Mouse (Mus musculus): ENCODE data around the gene 2310022A10Rik. TPM values are rescaled to one million over a fixed set of nuclear protein-coding genes. Genes with fewer than 3 reads are reported as not detected.

2310022A10Rik gene
- total and polyA plus RNA-seq, 2 experiments from 2014 or later: 8.7 to 28.1 TPM

DNA sequence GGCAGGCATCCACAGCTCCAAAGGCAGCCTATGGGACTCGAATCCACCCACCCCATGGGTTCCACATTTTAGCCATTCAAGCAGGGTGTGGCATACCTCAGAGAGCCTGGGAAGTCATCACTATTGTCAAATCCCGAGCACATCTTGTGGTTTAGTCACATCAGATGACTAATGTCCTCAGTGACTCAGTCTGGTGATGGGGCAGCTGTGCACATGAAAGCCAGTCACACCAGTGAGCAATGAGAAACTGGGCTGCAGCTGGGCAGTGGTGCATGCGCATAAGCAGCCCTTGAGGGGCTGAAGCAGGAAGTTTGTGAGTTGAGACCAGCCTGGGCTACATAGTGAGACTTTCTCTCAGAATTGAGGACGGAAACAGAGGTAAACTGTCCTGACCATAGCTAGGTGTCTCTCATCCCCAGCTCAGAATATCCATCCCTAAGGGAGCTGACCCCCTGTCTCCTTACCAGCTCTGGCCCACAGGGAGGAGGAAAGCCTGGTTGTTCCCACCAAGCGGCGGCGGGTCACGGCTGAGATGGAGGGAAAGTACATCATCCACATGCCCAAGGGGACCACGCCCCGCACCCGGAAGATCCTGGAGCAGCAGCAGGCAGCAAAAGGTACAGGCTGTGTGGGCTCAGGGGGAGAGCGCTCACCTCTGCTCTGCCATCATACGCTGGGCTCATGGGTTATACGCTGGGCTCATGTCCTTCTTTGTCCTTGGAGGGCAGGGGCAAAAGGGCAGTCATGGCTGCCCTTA lies 21.3 kb downstream of the 2310022A10Rik start:
- H3K27me3 ChIP-seq (ENCODE audit: insufficient read depth, low read length): no peaks in the 10 kb centered on the region
- H3K4me3 ChIP-seq (ENCODE audit: low read depth, low read length): no peak overlapping the region
- WGBS: 90% methylated on average over 14 of the region's 14 CpGs
- no peak overlapping the region for H3K9ac ChIP-seq
- H3K9me3 ChIP-seq (ENCODE audit: low read length): no peaks in the 10 kb centered on the region
- H3K4me1 ChIP-seq (ENCODE audit: insufficient read depth): no peaks in the 10 kb centered on the region
- no peak overlapping the region for H3K4me2 ChIP-seq (ENCODE audit: low read depth)
- TF ChIP-seq CTCF (IDR thresholded peaks at IDR 0.05; ENCODE audit: low read depth): no peak
- H3K27ac ChIP-seq (ENCODE audit: low read depth, low read length): no peak overlapping the region
- ATAC-seq (no peak), DNase-seq (no peak)
- H3K36me3 ChIP-seq (ENCODE audit: insufficient read depth): peaks cover 80% of the 10 kb centered on the region

DNA sequence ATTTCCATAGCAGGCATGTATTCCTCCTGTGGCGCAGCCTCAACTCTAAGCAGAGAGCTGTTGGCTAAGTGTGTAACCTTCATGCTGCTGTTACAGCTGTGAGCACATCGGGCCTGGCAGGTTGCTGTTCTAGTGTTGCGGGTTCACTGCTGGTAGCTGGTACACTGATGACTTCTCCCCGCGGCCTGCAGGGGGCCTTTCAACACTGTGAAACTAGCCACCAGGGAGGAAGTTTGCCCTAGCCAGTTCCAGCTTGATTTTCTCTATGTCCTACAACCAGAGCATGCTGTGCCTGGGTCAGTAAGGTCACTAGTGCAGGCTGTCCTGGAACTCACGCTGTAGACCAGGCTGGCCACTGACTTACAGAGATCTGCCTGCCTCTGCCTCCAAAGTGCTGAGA lies 23.9 kb downstream of the 2310022A10Rik start:
- Histone ChIP-seq H3K36me3 (ENCODE audit: insufficient read depth) (peaks cover 83% of the 10 kb centered on the region), H3K4me2 (ENCODE audit: low read depth) (no peak overlapping the region), H3K4me3 (ENCODE audit: low read depth, low read length) (no peak overlapping the region), H3K4me1 (ENCODE audit: insufficient read depth) (no peaks in the 10 kb centered on the region), H3K9ac (no peak overlapping the region), H3K27ac (ENCODE audit: low read depth, low read length) (no peak overlapping the region), H3K9me3 (ENCODE audit: low read length) (no peaks in the 10 kb centered on the region), H3K27me3 (ENCODE audit: insufficient read depth, low read length) (no peaks in the 10 kb centered on the region)
- DNase-seq: peak; percentile 20
- WGBS: 65% methylated on average over 6 of the region's 6 CpGs
- peak; percentile 61 for TF ChIP-seq CTCF (IDR thresholded peaks at IDR 0.05; ENCODE audit: low read depth)
- no peak for ATAC-seq

DNA sequence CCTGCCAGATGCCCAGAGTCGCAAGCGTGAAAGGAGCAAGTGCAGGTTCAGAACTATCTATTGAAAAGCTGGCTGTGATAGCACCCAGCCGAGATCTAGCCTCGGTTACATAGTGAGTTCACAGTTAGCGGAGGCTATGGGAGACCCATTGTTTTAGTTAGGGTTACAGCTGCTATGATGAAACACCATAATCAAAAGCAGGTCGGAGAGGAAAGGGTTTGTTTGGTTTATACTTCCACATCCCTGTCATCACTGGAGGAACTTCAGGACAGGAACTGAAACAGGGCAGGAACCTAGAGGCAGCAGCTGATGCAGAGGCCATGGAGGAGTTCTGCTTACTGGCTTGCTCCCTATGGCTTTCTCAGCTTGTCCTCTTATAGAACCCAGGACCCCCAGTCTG lies 24.6 kb downstream of the 2310022A10Rik start:
- Histone ChIP-seq H3K9me3 (ENCODE audit: low read length) (no peaks in the 10 kb centered on the region), H3K4me1 (ENCODE audit: insufficient read depth) (no peaks in the 10 kb centered on the region), H3K36me3 (ENCODE audit: insufficient read depth) (peaks cover 83% of the 10 kb centered on the region), H3K27me3 (ENCODE audit: insufficient read depth, low read length) (no peaks in the 10 kb centered on the region), H3K27ac (ENCODE audit: low read depth, low read length) (no peak overlapping the region), H3K4me3 (ENCODE audit: low read depth, low read length) (no peak overlapping the region), H3K4me2 (ENCODE audit: low read depth) (no peak overlapping the region), H3K9ac (no peak overlapping the region)
- ATAC-seq: no peak
- DNase-seq: no peak
- TF ChIP-seq CTCF (IDR thresholded peaks at IDR 0.05; ENCODE audit: low read depth): no peak
- WGBS: 96% methylated on average over 6 of the region's 6 CpGs

DNA sequence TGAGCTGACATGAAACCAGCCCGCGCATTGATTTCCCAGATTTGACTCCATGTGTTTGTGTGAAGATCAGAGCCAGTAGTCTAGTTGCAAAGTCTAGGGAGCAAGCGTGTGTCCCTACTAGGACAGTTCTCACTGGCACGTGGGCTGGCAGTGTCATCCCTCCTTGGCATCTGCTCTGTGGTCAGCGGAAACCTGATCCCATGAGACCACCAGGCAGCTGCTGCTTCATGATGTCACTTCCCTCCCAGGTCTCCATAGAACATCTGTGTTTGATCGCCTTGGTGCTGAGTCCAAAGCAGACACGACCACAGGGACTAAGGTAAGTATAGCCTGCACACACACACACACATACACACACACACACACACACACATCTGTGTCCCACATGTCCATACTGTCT lies 25.4 kb downstream of the 2310022A10Rik start:
- 93% methylated on average over 7 of the region's 7 CpGs for WGBS
- no peak for DNase-seq
- peaks cover 82% of the 10 kb centered on the region for H3K36me3 ChIP-seq (ENCODE audit: insufficient read depth)
- H3K4me1 ChIP-seq (ENCODE audit: insufficient read depth): no peaks in the 10 kb centered on the region
- H3K9me3 ChIP-seq (ENCODE audit: low read length): no peaks in the 10 kb centered on the region
- H3K27ac ChIP-seq (ENCODE audit: low read depth, low read length): no peak overlapping the region
- ATAC-seq: no peak
- no peaks in the 10 kb centered on the region for H3K27me3 ChIP-seq (ENCODE audit: insufficient read depth, low read length)
- H3K9ac ChIP-seq: no peak overlapping the region
- H3K4me2 ChIP-seq (ENCODE audit: low read depth): no peak overlapping the region
- no peak overlapping the region for H3K4me3 ChIP-seq (ENCODE audit: low read depth, low read length)
- no peak for TF ChIP-seq CTCF (IDR thresholded peaks at IDR 0.05; ENCODE audit: low read depth)

DNA sequence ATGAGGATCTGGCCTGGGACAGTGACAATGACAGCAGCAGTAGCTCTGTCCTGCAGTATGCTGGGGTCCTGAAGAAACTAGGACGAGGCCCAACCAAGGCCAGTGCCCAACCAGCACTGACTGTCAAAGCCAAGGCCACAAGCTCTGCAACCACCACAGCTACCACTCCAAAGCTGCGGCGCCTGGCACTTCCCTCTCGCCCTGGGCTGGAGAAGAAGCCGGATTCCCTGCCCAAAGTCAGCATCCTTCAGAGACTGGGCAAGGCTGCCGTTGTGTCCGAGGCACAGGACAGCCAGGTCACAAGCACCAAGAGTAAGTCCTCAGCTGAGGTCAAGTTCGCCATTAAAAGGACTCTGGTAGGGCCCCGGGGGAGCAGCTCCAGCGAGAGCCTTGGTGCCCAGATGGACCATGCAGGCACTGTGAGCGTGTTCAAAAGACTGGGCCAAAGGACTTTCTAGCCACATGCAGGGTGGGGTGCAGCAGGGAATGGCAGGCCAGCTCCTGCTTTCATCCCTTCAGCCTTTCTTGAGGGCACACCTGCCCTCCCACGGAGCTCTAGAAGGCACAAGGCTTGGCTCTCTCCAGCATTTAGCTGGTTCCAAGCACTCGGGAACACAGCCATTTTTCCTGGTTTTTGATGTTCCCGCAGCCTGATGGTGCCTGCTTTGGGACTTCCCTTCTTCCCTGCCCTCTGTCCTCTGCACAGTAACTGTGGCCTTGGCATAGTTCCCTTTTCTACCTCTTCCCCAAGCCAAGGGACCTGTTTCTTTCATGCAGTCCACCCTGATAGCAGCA lies 27.5 kb downstream of the 2310022A10Rik start:
- Histone ChIP-seq H3K4me2 (ENCODE audit: low read depth) (no peak overlapping the region), H3K9ac (no peak overlapping the region), H3K9me3 (ENCODE audit: low read length) (no peaks in the 10 kb centered on the region), H3K4me1 (ENCODE audit: insufficient read depth) (no peaks in the 10 kb centered on the region), H3K27me3 (ENCODE audit: insufficient read depth, low read length) (no peaks in the 10 kb centered on the region), H3K4me3 (ENCODE audit: low read depth, low read length) (no peak overlapping the region), H3K36me3 (ENCODE audit: insufficient read depth) (peaks cover 70% of the 10 kb centered on the region), H3K27ac (ENCODE audit: low read depth, low read length) (no peak overlapping the region)
- ATAC-seq: no peak
- DNase-seq: no peak
- TF ChIP-seq CTCF (IDR thresholded peaks at IDR 0.05; ENCODE audit: low read depth): no peak
- 88% methylated on average over 14 of the region's 14 CpGs for WGBS

DNA sequence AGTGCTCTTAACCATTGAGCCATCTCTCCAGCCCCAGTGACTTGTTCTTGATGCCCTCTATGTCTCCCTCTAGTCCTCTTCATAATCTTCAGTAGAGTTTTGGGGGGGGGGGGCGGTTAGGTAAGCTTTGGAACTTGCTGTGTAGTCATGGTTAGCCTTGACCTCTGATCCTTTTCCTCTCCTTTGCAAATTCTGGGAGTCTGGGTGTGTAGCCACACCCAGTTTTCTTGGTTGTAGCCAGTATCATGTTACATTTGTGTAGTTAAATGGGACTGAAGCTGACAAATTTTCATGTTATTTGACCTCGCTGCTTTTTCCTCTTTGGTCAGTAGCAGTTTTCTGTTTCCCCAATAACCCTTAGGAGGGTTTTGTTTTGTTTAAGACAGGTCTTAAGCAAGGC lies 33.8 kb downstream of the 2310022A10Rik start:
- H3K4me1 ChIP-seq (ENCODE audit: insufficient read depth): no peaks in the 10 kb centered on the region
- no peak overlapping the region for H3K9ac ChIP-seq
- DNase-seq (no peak), ATAC-seq (no peak)
- no peaks in the 10 kb centered on the region for H3K9me3 ChIP-seq (ENCODE audit: low read length)
- H3K4me2 ChIP-seq (ENCODE audit: low read depth): no peak overlapping the region
- TF ChIP-seq CTCF (IDR thresholded peaks at IDR 0.05; ENCODE audit: low read depth): no peak
- 83% methylated on average over 2 of the region's 2 CpGs for WGBS
- no peak overlapping the region for H3K27ac ChIP-seq (ENCODE audit: low read depth, low read length)
- H3K27me3 ChIP-seq (ENCODE audit: insufficient read depth, low read length): no peaks in the 10 kb centered on the region
- H3K36me3 ChIP-seq (ENCODE audit: insufficient read depth): peaks cover 14% of the 10 kb centered on the region
- H3K4me3 ChIP-seq (ENCODE audit: low read depth, low read length): no peak overlapping the region

DNA sequence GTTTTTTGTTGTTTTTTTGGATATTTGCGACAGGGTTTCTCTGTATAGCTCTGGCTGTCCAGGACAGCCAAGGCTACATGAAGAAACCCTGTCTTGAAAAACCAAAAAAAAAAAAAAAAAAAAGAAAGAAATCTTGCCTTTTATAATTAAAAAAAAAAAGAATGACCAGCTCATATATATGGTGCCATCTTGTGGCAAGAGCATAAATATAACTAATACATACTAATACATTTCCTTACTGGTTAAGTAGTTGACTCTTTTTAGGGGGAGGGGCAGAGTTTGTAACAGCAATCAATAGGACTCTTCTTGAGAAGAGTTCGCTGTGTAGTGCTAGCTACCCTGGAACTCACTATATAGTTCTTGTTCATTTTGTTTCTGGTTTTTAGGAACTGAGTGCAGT lies 34.7 kb downstream of the 2310022A10Rik start:
- no peaks in the 10 kb centered on the region for H3K27me3 ChIP-seq (ENCODE audit: insufficient read depth, low read length)
- no peak overlapping the region for H3K9ac ChIP-seq
- no peak overlapping the region for H3K27ac ChIP-seq (ENCODE audit: low read depth, low read length)
- 90% methylated on average over 2 of the region's 2 CpGs for WGBS
- H3K4me1 ChIP-seq (ENCODE audit: insufficient read depth): peaks cover 3% of the 10 kb centered on the region; the same call in 1 of the 2 replicates
- H3K4me3 ChIP-seq (ENCODE audit: low read depth, low read length): no peak overlapping the region
- H3K9me3 ChIP-seq (ENCODE audit: low read length): no peaks in the 10 kb centered on the region
- no peak for TF ChIP-seq CTCF (IDR thresholded peaks at IDR 0.05; ENCODE audit: low read depth)
- ATAC-seq (no peak), DNase-seq (no peak)
- no peak overlapping the region for H3K4me2 ChIP-seq (ENCODE audit: low read depth)
- H3K36me3 ChIP-seq (ENCODE audit: insufficient read depth): peaks cover 7% of the 10 kb centered on the region; the same call in 1 of the 2 replicates

All from forebrain, postnatal 0 days (tissue).